Mouse (Mus musculus): Measurements from ENCODE around the gene Mycl. TPM values are rescaled to one million over a fixed set of nuclear protein-coding genes. Genes with fewer than 3 reads are reported as not detected.
"Not testable (repeated sequence)": the region's sequence is repeated elsewhere in the genome, so short reads cannot be mapped to it uniquely, and the experiment has no call there.

Mycl gene
- polyA plus RNA-seq, 1 experiment from 2014 or later: 14.2 TPM

- Histone ChIP-seq H3K4me2 (replicated peaks; ENCODE audit: low read depth) (no peak overlapping the region), H3K4me3 (ENCODE audit: low read depth, low read length) (no peak overlapping the region), H3K27ac (replicated peaks) (no peak overlapping the region), H3K9me3 (ENCODE audit: control insufficient read depth, low read length) (no peaks in the 10 kb centered on the region), H3K4me1 (replicated peaks; ENCODE audit: control insufficient read depth, insufficient read depth) (0 out of 2 replicates have a peak, but pooled peaks cover 2% of the 10 kb centered on the region), H3K9ac (ENCODE audit: low read length) (no peak overlapping the region), H3K27me3 (ENCODE audit: control insufficient read depth, insufficient read depth, low read length) (no peaks in the 10 kb centered on the region), H3K36me3 (ENCODE audit: control insufficient read depth, insufficient read depth, low read length) (no peaks in the 10 kb centered on the region)
- WGBS: 87% methylated on average over 14 of the region's 14 CpGs
- ATAC-seq (ENCODE audit: low FRiP score, low TSS enrichment) (no peak), DNase-seq (ENCODE audit: low spot score) (no peak)
- TF ChIP-seq CTCF (IDR thresholded peaks at IDR 0.05; ENCODE audit: low read depth) (no peak), EP300 (optimal IDR thresholded peaks at IDR 0.05) (no peak)
These were observed 4.7 kb downstream of the Mycl start for GRCm38 (mm10) chr4:123000130-123000529.

GRCm38 (mm10) chr4:123000617-123001342 lies 5.3 kb downstream of the Mycl start:
- Histone ChIP-seq H3K4me1 (replicated peaks; ENCODE audit: control insufficient read depth, insufficient read depth) (0 out of 2 replicates have a peak, but pooled peaks cover 2% of the 10 kb centered on the region), H3K27ac (replicated peaks) (no peak overlapping the region), H3K36me3 (ENCODE audit: control insufficient read depth, insufficient read depth, low read length) (no peaks in the 10 kb centered on the region), H3K27me3 (ENCODE audit: control insufficient read depth, insufficient read depth, low read length) (no peaks in the 10 kb centered on the region), H3K4me3 (ENCODE audit: low read depth, low read length) (no peak overlapping the region), H3K9me3 (ENCODE audit: control insufficient read depth, low read length) (no peaks in the 10 kb centered on the region), H3K9ac (ENCODE audit: low read length) (no peak overlapping the region), H3K4me2 (replicated peaks; ENCODE audit: low read depth) (no peak overlapping the region)
- ATAC-seq (ENCODE audit: low FRiP score, low TSS enrichment) (no peak), DNase-seq (ENCODE audit: low spot score) (no peak)
- TF ChIP-seq CTCF (IDR thresholded peaks at IDR 0.05; ENCODE audit: low read depth) (no peak), EP300 (optimal IDR thresholded peaks at IDR 0.05) (no peak)
- 72% methylated on average over 17 of the region's 17 CpGs for WGBS

DNA sequence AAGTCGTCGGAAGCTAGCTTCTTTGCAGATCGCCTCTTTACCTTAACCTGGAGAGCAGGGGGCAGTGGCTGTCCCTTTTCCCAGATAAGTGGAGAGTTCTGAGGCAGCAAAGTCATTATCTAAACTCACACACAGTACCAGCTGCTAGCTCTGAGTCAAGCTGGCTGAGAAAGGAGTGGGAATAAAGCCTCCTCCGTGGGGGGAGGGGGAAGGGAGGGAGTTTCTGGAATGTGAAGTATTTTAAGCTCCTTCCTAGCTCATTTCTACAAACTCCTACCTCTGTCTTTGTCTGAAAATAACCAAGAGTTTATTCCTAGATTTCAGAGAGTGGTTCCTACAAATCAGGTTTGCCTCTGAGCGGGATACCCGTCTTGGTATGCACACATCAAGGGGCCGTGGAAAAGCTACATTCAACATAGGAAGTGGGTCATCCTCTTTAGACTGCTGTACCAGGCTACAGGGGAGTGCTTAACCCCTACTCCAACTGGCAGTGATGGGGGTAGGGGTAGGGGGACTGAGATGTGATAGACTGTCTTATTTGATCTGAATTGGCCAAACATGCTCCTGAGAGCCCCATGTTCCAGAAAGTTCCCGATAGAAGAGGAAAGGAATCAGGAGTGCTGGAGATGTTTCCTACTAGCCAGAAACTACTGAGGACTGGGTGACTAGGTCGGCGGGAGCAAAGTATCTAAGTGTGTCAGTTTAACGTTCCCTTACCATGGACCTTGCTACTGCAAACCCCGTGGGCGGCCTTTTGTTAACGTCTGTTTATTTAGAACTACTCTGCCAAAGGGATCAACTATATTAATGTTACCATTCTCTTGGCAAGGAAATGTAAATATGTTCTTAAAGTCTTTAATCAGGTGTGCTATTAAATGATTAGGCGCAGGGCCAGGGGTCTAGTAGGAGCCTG lies 9.9 kb downstream of the Mycl start:
- Histone ChIP-seq H3K4me3 (ENCODE audit: low read depth, low read length) (no peak overlapping the region), H3K9me3 (ENCODE audit: control insufficient read depth, low read length) (no peaks in the 10 kb centered on the region), H3K27me3 (ENCODE audit: control insufficient read depth, insufficient read depth, low read length) (no peaks in the 10 kb centered on the region), H3K4me2 (replicated peaks; ENCODE audit: low read depth) (0 out of 2 replicates have a peak overlapping the region, but pooled peaks have one; percentile 9), H3K27ac (replicated peaks) (no peak overlapping the region), H3K9ac (ENCODE audit: low read length) (no peak overlapping the region), H3K36me3 (ENCODE audit: control insufficient read depth, insufficient read depth, low read length) (no peaks in the 10 kb centered on the region), H3K4me1 (replicated peaks; ENCODE audit: control insufficient read depth, insufficient read depth) (0 out of 2 replicates have a peak, but pooled peaks cover 2% of the 10 kb centered on the region)
- ATAC-seq (ENCODE audit: low FRiP score, low TSS enrichment): peak; percentile 41; the same call in 1 of the 2 replicates
- 10% methylated on average over 15 of the region's 15 CpGs for WGBS
- peak; percentile 55 for DNase-seq (ENCODE audit: low spot score)
- TF ChIP-seq CTCF (IDR thresholded peaks at IDR 0.05; ENCODE audit: low read depth) (no peak), EP300 (optimal IDR thresholded peaks at IDR 0.05) (no peak)

- not testable (repeated sequence) for H3K36me3 ChIP-seq (ENCODE audit: control insufficient read depth, insufficient read depth, low read length); H3K4me2 ChIP-seq (replicated peaks; ENCODE audit: low read depth); H3K9me3 ChIP-seq (ENCODE audit: control insufficient read depth, low read length); H3K27ac ChIP-seq (replicated peaks); DNase-seq (ENCODE audit: low spot score); H3K27me3 ChIP-seq (ENCODE audit: control insufficient read depth, insufficient read depth, low read length); H3K9ac ChIP-seq (ENCODE audit: low read length); H3K4me1 ChIP-seq (replicated peaks; ENCODE audit: control insufficient read depth, insufficient read depth); ATAC-seq (ENCODE audit: low FRiP score, low TSS enrichment); H3K4me3 ChIP-seq (ENCODE audit: low read depth, low read length)
- 91% methylated on average over 4 of the region's 4 CpGs for WGBS
These were observed 17.0 kb downstream of the Mycl start for GRCm38 (mm10) chr4:123012501-123012900.

GRCm38 (mm10) chr4:123013346-123013945 lies 18.0 kb downstream of the Mycl start:
- no peaks in the 10 kb centered on the region for H3K9me3 ChIP-seq (ENCODE audit: control insufficient read depth, low read length)
- no peak overlapping the region for H3K4me2 ChIP-seq (replicated peaks; ENCODE audit: low read depth)
- H3K4me1 ChIP-seq (replicated peaks; ENCODE audit: control insufficient read depth, insufficient read depth): no peaks in the 10 kb centered on the region
- DNase-seq (ENCODE audit: low spot score) (no peak), ATAC-seq (ENCODE audit: low FRiP score, low TSS enrichment) (no peak)
- TF ChIP-seq EP300 (optimal IDR thresholded peaks at IDR 0.05): no peak
- no peak for TF ChIP-seq CTCF (IDR thresholded peaks at IDR 0.05; ENCODE audit: low read depth)
- no peak overlapping the region for H3K4me3 ChIP-seq (ENCODE audit: low read depth, low read length)
- no peaks in the 10 kb centered on the region for H3K36me3 ChIP-seq (ENCODE audit: control insufficient read depth, insufficient read depth, low read length)
- no peak overlapping the region for H3K9ac ChIP-seq (ENCODE audit: low read length)
- H3K27ac ChIP-seq (replicated peaks): no peak overlapping the region
- 66% methylated on average over 5 of the region's 5 CpGs for WGBS
- H3K27me3 ChIP-seq (ENCODE audit: control insufficient read depth, insufficient read depth, low read length): no peaks in the 10 kb centered on the region
